Mouse (Mus musculus) kidney, postnatal 0 days (tissue): Measurements from ENCODE around the gene Pianp. TPM values are rescaled to one million over a fixed set of nuclear protein-coding genes. Genes with fewer than 3 reads are reported as not detected.
A peak's percentile ranks its signal among the peaks of the same experiment; 100 is the strongest.

Experiments used
- ATAC-seq: fragments of 200-750 bp; cut with Nextera tagmentation; replicated peaks from 2 replicates; pipeline ENCODE4 v1.8.0; 2017; ENCODE audit warnings: low read depth, moderate number of reproducible peaks, moderate TSS enrichment, moderate library complexity; ENCODE audit not compliant: low FRiP score
- DNase-seq: peaks from one replicate; pipeline ENCODE4 v3.0.0-alpha.2; 2016; ENCODE audit warnings: low spot score
- H3K27ac ChIP-seq: fragments of 300-500 bp; sonication (generic); 2 replicates; pipeline ENCODE4 v1.5.1; 2014; ENCODE audit warnings: mild to moderate bottlenecking
- H3K27me3 ChIP-seq: fragments of 300-500 bp; sonication (generic); 2 replicates; pipeline ENCODE4 v1.6.1; 2014; ENCODE audit warnings: low read length, mixed read lengths; ENCODE audit not compliant: insufficient read depth
- H3K36me3 ChIP-seq: fragments of 300-500 bp; sonication (generic); 2 replicates; pipeline ENCODE4 v1.6.1; 2014; ENCODE audit warnings: low read length, mixed read lengths; ENCODE audit not compliant: insufficient read depth
- H3K4me1 ChIP-seq: fragments of 300-500 bp; sonication (generic); replicated peaks from 2 replicates; pipeline ENCODE4 v1.6.1; 2014; ENCODE audit warnings: antibody characterized with exemption, low read length, mixed read lengths; ENCODE audit not compliant: insufficient read depth
- H3K4me2 ChIP-seq: fragments of 300-500 bp; sonication (generic); 2 replicates; pipeline ENCODE4 v1.6.1; 2014; ENCODE audit warnings: mild to moderate bottlenecking, low read length, moderate library complexity, mixed read lengths
- H3K4me3 ChIP-seq: fragments of 300-500 bp; sonication (generic); replicated peaks from 2 replicates; pipeline ENCODE4 v1.5.1; 2014; ENCODE audit warnings: low read depth, low read length
- H3K9ac ChIP-seq: fragments of 300-500 bp; sonication (generic); 2 replicates; pipeline ENCODE4 v1.6.1; 2014; ENCODE audit warnings: low read depth, low read length
- H3K9me3 ChIP-seq: fragments of 300-500 bp; sonication (generic); replicated peaks from 2 replicates; pipeline ENCODE4 v1.6.1; 2016; ENCODE audit warnings: low read length, inconsistent platforms, mixed read lengths
- CTCF ChIP-seq: IDR thresholded peaks from 2 replicates; pipeline ENCODE4 v1.5.1; 2016; ENCODE audit warnings: antibody characterized with exemption, low read depth, mild to moderate bottlenecking, moderate library complexity
- WGBS: fragments of 180-500 bp; shearing (Covaris S2); extraction: QIAGEN DNeasy Blood & Tissue Kit; methylation state at CpG from one replicate; pipeline ENCODE4 v1.1.7; 2014; 5-methylcytosine and 5-hydroxymethylcytosine counted together
- polyA plus RNA-seq: library from polyadenylated mRNA; unstranded; fragments of >200 nt; fragmentation: Nextera tagmentation; extraction: Ambion mirVana; gene quantifications from 2 replicates; pipeline ENCODE4 v1.2.1, GENCODE M21; 2015

Pianp gene
- polyA plus RNA-seq, 1 experiment from 2014 or later = 2.0 TPM

GRCm38 (mm10) chr6:124964638-124965037, 31.9 kb upstream of the Pianp start:
- DNase-seq = peak; percentile 9
- peak overlapping the region; percentile 92 for H3K27ac ChIP-seq
- peaks cover 12% of the 10 kb centered on the region for H3K36me3 ChIP-seq
- WGBS = 27% methylated on average over 16 of the region's 16 CpGs
- no peaks in the 10 kb centered on the region for H3K27me3 ChIP-seq
- no peaks in the 10 kb centered on the region for H3K9me3 ChIP-seq
- peaks cover 7% of the 10 kb centered on the region; the same call in 1 of the 2 replicates for H3K4me1 ChIP-seq
- H3K4me3 ChIP-seq = peak overlapping the region; percentile 56
- no peak for TF ChIP-seq CTCF
- H3K9ac ChIP-seq = peak overlapping the region; percentile 76
- ATAC-seq = peak; percentile 38
- H3K4me2 ChIP-seq = peak overlapping the region; percentile 75

DNA sequence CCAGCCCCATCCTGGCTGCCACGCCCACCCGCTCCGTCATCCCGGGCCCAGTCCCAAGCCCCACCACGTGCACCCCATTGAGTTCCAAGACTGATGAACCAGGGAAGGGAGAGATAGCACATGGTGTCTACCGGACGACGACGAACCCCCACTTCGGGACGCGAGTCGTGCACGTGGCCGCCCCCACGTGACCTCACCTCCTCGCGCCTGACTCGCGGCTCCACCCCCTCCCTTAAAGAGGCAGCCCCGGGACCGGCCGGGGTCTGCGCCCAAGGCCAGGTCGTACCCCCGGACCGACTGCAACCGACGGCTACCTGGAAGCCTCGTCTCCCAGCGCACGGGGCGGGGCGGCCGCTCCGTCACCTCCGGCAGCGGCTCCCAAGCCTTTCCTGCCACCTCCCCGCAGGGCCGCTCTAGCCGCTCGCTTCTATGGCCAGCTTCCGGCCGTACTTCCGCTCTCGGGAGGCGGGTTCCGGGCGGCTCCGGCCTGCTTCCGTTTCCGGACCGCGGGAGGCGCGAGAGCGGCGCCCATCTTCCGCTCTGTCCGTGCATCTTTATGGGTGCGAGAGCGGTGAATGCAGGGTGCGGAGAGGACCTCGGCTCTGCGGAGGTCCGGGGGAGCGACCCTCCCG, 31.3 kb upstream of the Pianp start, which contains the start of gene Cops7a:
Gene Cops7a (minus strand): TSS at position 451 of the 632 bp plus-strand sequence.
- peak within 1 kb of the TSS; percentile 56 for H3K4me3 ChIP-seq
- 2% methylated on average over 67 of the region's 68 CpGs for WGBS
- no peaks in the 10 kb centered on the region for H3K27me3 ChIP-seq
- peak; percentile 94 for ATAC-seq
- H3K9ac ChIP-seq = peak within 1 kb of the TSS; percentile 76
- no peak for TF ChIP-seq CTCF
- H3K4me2 ChIP-seq = peak within 1 kb of the TSS; percentile 75
- DNase-seq = peak; percentile 97
- no peaks in the 10 kb centered on the region for H3K9me3 ChIP-seq
- H3K36me3 ChIP-seq = peaks cover 6% of the 10 kb centered on the region
- peak within 1 kb of the TSS; percentile 92 for H3K27ac ChIP-seq
- H3K4me1 ChIP-seq = peaks cover 7% of the 10 kb centered on the region; the same call in 1 of the 2 replicates

GRCm38 (mm10) chr6:124965747-124966146, 30.7 kb upstream of the Pianp start:
- DNase-seq (peak; percentile 4), ATAC-seq (no peak)
- TF ChIP-seq CTCF = no peak
- H3K9me3 ChIP-seq = no peaks in the 10 kb centered on the region
- no peaks in the 10 kb centered on the region for H3K27me3 ChIP-seq
- WGBS = 11% methylated on average over 15 of the region's 15 CpGs
- peak overlapping the region; percentile 76 for H3K9ac ChIP-seq
- peaks cover 7% of the 10 kb centered on the region; the same call in 1 of the 2 replicates for H3K4me1 ChIP-seq
- peak overlapping the region; percentile 75 for H3K4me2 ChIP-seq
- peaks cover 4% of the 10 kb centered on the region for H3K36me3 ChIP-seq
- H3K4me3 ChIP-seq = peak overlapping the region; percentile 56
- peak overlapping the region; percentile 92 for H3K27ac ChIP-seq

DNA sequence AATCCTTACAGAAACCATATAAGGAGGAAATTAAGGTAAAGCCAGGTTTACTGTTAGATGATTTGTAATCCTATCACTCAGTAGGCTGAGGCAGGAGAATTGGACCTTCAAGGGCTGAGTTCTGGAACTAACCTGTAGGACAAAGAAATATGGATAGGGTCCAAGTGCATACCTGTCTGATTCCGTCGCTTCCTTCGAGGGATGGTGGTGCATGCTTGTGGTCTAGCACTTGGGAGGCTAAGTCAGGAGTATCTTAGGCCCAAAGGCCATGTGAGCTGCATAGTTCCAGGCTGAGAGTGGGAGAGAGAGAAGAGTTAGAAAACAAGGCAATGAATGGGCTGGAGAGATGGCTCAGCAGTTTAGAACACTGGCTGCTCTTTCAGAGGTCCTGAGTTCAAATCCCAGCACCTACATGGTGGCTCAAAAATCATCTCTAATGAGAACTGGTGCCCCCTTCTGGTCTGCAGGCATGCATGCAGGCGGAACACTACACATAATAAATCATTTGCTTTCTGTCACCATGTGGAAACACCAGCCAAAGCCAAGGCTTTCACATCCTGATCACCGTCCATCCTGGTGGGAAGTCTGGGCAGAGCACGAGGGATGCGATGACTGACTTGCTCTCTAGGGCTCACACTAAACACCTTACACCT, 29.9 kb upstream of the Pianp start:
- DNase-seq (peak; percentile 44), ATAC-seq (no peak)
- Histone ChIP-seq H3K4me1 (peaks cover 7% of the 10 kb centered on the region; the same call in 1 of the 2 replicates), H3K27ac (no peak overlapping the region), H3K9me3 (no peaks in the 10 kb centered on the region), H3K9ac (no peak overlapping the region), H3K4me3 (peak overlapping the region; percentile 56), H3K4me2 (peak overlapping the region; percentile 75), H3K36me3 (no peaks in the 10 kb centered on the region), H3K27me3 (no peaks in the 10 kb centered on the region)
- 90% methylated on average over 7 of the region's 7 CpGs for WGBS
- TF ChIP-seq CTCF = peak; percentile 62

- no peaks in the 10 kb centered on the region for H3K36me3 ChIP-seq
- H3K4me3 ChIP-seq = no peak overlapping the region
- DNase-seq = peak; percentile 41
- H3K9ac ChIP-seq = no peak overlapping the region
- no peak overlapping the region for H3K4me2 ChIP-seq
- TF ChIP-seq CTCF = peak; percentile 66
- H3K27ac ChIP-seq = no peak overlapping the region
- H3K4me1 ChIP-seq = peaks cover 7% of the 10 kb centered on the region; the same call in 1 of the 2 replicates
- H3K27me3 ChIP-seq = no peaks in the 10 kb centered on the region
- ATAC-seq = no peak
- WGBS = 72% methylated on average over 4 of the region's 4 CpGs
- no peaks in the 10 kb centered on the region for H3K9me3 ChIP-seq
Observed at GRCm38 (mm10) chr6:124967766-124968165, 28.7 kb upstream of the Pianp start.

- Histone ChIP-seq H3K4me1 (peaks cover 8% of the 10 kb centered on the region), H3K4me2 (no peak overlapping the region), H3K9ac (no peak overlapping the region), H3K36me3 (no peaks in the 10 kb centered on the region), H3K9me3 (no peaks in the 10 kb centered on the region), H3K27ac (no peak overlapping the region), H3K27me3 (peaks cover 20% of the 10 kb centered on the region), H3K4me3 (no peak overlapping the region)
- DNase-seq (no peak), ATAC-seq (no peak)
- WGBS = 37% methylated on average over 4 of the region's 4 CpGs
- no peak for TF ChIP-seq CTCF
Observed at GRCm38 (mm10) chr6:124992241-124992640, 4.3 kb upstream of the Pianp start.
